Mouse (Mus musculus): ENCODE data around the gene F8a.
A peak's percentile ranks its signal among the peaks of the same experiment; 100 is the strongest.
"Not testable (repeated sequence)": the region's sequence is repeated elsewhere in the genome, so short reads cannot be mapped to it uniquely, and the experiment has no call there.

Gene F8a

DNA sequence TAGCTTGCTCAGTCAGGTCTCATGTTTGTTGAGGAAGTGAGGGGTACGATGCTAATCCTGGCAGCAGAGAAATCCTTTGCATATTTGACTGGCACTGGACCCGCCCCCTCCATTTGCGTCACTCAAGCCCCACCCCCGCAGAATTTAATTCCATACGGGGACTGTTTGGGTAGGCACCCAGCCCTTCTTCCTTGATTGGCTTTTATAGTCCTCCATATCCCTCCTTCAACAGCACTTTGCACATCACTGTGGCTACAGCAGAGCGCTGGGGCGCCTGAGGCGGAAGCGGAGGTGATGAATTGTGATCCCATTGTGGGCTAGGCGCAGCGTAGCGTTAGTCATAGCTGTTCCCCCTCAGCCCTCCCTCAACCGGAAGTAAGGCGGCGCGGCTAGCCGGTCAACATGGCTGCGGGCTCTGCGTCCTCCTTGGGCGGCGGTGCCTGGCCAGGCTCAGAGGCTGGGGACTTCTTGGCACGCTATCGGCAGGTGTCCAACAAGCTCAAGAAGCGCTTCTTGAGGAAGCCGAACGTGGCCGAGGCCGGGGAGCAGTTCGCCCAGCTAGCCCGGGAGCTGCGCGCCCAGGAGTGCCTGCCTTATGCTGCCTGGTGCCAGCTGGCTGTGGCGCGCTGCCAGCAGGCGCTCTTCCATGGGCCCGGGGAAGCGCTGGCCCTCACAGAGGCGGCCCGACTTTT, at the start of gene F8a:
F8a (plus strand) TSS at position 378 of the 692 bp plus-strand sequence.
- peak; percentile 68 to 71 for DNase-seq

DNA sequence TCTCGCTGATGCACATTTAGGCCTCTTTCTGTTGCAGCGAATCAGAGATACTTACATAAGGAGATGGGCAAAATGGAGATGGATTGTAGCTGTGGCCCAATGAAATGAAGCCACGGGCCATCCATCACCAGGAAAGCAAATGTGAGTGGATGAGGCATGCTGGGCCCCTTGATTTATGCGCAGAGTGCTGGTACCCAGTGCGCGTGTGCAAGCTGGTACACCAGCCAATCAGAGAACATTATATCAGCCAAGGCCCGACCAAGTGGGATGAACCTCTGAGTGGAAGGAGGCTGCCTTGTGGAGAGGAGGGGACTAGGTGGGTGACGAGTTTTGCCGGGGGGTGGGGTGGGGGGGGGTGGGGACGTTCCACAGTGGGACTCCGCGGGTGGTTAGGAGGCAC, 36.2 kb upstream of the F8a start, which contains the start of gene Xlr3b:
Xlr3b (plus strand) TSS at position 274 of the 400 bp plus-strand sequence.
- DNase-seq, result not testable (repeated sequence)

DNA sequence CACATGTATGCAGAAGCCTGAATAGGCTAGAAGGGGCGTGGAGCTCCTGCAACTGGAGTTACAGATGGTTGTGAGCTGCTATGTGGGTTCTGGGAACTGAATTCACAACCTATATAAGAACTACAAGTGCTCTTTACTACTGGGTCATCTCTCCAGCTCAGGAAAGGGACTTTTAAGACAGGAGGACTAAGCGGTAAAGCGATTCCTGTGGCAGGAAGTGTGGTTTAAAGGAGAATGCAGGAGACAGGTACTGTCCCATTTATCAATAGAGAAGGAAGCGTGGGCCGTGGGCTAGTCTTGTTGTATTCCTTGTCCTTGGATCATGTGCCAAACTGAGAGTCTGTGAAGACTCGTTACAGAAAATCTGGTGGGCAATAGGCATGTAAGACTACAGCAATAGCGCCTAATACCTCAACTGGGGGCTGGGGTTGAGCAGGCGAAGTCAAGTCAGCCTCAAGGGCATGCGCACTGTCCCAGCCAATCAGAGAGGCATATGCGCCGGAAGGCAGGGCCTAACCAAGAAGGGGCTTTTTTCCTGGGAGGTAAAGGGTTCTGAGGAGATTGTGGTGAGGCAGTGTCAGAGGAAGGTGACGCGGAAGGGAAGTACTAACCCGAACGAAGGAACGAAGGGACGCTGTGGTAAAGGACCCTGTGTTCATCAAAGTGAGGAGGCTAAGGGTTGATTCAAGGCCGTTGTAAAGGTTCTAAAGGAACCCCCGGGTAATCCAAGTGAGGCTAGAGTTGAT, 14.1 kb upstream of the F8a start, which contains the start of gene Xlr4b:
Xlr4b (plus strand) TSS at position 515 of the 746 bp plus-strand sequence.
- DNase-seq, result not testable (repeated sequence)

DNA sequence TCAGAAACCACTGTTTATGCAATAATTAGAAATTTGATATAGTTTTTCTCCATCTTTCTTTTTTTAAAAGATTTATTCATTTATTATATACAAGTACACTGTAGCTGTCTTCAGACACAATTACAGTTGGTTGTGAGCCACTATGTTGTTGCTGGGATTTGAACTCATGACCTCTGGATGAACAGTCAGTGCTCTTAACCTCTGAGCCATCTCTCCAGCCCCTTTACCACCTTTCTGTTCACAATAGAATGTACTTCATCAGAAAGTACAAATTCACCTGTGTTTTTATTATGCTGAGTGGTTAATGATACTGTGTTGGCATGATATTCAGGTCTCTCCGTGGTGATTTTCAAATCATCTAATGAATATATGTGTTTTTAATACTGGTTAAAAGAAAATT, 2.7 kb upstream of the F8a start:
- DNase-seq, result no peak

DNA sequence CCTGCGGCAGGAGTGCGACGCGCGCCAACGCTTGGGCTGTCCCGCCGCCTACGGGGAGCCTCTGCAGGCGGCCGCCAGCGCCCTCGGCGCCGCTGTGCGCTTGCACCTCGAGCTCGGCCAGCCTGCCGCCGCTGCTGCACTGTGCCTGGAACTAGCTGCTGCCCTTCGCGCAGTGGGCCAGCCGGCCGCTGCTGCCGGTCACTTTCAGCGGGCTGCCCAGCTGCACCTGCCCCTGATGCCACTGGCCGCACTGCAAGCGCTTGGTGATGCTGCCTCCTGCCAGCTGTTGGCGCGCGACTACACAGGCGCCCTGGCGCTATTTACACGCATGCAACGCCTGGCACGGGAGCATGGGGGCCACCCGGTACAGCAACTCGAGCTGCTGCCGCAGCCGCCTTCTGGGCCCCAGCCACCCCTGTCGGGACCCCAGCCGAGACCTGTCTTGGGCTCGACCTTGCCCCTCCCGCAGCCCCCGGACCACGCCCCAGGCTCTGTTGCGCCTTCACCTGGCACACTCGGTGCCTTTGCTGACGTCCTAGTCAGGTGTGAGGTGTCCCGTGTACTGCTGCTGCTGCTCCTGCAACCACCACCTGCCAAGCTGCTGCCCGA, 619 bp downstream of the F8a start:
- peak; percentile 46 to 48 for DNase-seq

DNA sequence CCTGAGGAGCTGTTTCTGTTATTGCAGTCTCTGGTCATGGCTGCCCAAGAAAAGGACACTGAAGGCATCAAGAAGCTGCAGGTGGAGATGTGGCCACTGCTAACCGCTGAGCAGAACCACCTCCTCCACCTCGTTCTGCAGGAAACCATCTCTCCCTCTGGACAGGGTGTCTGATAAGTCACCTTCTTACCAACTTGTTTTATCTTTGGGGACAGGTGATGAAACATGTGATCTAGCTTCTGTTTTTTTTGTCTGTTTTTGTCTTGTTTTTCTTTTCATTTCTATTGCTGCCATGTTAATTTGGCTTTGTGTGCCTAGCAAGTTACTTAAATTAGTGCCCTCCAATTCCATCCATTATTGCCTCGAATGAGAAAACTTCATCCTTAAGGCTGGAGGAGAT, 1.2 kb downstream of the F8a start:
- no peak for DNase-seq

DNA sequence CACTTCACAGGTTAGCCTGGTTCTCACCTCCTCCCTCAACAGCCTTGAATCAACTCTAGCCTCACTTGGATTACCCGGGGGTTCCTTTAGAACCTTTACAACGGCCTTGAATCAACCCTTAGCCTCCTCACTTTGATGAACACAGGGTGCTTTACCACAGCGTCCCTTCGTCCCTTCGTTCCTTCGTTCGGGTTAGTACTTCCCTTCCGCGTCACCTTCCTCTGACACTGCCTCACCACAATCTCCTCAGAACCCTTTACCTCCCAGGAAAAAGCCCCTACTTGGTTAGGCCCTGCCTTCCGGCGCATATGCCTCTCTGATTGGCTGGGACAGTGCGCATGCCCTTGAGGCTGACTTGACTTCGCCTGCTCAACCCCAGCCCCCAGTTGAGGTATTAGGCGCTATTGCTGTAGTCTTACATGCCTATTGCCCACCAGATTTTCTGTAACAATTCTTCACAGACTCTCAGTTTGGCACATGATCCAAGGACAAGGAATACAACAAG, 14.8 kb downstream of the F8a start, which contains the start of gene Xlr4c:
Xlr4c (minus strand) TSS at position 310 of the 505 bp plus-strand sequence.
- DNase-seq, result not testable (repeated sequence)

DNA sequence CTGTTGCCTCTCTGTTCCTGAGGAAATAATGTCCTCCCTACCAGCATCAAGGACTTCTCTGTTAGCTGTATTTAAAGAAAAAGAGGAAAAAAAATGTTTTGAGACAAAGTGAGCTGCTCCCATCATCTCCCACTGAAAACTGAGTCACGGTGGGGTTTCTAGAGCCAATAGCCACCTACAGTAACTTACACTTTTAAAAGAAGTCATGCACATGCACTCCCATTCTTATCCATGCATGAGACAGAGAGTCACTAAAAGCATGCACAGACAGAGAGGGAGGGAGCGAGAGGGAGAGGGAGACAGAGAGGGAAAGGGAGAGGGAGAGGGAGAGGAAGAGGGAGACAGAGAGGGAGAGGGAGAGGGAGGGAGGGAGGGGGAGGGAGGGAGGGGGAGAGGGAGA, 34.3 kb downstream of the F8a start:
- not testable (repeated sequence) for DNase-seq

DNA sequence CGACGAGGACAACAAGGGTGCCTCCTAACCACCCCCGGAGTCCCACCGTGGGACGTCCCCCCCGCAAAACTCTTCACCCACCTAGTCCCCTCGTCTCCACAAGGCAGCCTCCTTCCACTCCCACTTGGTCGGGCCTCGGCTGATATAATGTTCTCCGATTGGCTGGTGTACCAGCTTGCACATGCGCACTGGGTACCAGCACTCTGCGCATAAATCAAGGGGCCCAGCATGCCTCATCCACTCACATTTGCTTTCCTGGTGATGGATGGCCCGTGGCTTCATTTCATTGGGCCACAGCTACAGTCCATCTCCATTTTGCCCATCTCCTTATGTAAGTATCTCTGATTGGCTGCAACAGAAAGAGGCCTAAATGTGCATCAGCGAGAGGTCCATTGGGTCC, 37.2 kb downstream of the F8a start, which contains the start of gene Xlr3c:
Xlr3c (minus strand) TSS at position 121 of the 400 bp plus-strand sequence.
- not testable (repeated sequence) for DNase-seq
